Mouse (Mus musculus): ENCODE results near the gene Cmtm6. TPM values are rescaled to one million over a fixed set of nuclear protein-coding genes. Genes with fewer than 3 reads are reported as not detected.
A peak's percentile ranks its signal among the peaks of the same experiment; 100 is the strongest.

Gene Cmtm6
- polyA plus RNA-seq (2014; fragmentation: Nextera tagmentation; extraction: Ambion mirVana) = 15.0 and 22.9 TPM in 2 replicates

GRCm38 (mm10) chr9:114731011-114731755, at the start of gene Cmtm6:
Cmtm6 (plus strand) TSS chr9:114731116.
- Histone ChIP-seq H3K27ac (ENCODE audit: low read depth, low read length) (peak within 1 kb of the TSS; percentile 63), H3K4me3 (ENCODE audit: low read depth, low read length) (peak within 1 kb of the TSS; percentile 62), H3K9ac (replicated peaks; ENCODE audit: low read depth, low read length) (peak within 1 kb of the TSS; percentile 69), H3K36me3 (ENCODE audit: control insufficient read depth, insufficient read depth, low read length) (no peaks in the 10 kb centered on the region), H3K4me1 (ENCODE audit: control insufficient read depth, insufficient read depth, low read length) (peaks cover 7% of the 10 kb centered on the region), H3K4me2 (ENCODE audit: low read depth, low read length) (peak within 1 kb of the TSS; percentile 67), H3K9me3 (ENCODE audit: control insufficient read depth, low read length) (no peaks in the 10 kb centered on the region), H3K27me3 (ENCODE audit: control insufficient read depth, insufficient read depth, low read length) (no peaks in the 10 kb centered on the region)
- peak; percentile 90 for ATAC-seq (ENCODE audit: low read depth)
- WGBS = under 1% methylated on average over 53 of the region's 53 CpGs

GRCm38 (mm10) chr9:114682193-114682592, 48.7 kb upstream of the Cmtm6 start:
- no peak for ATAC-seq (ENCODE audit: low read depth)
- H3K36me3 ChIP-seq (ENCODE audit: control insufficient read depth, insufficient read depth, low read length) = no peaks in the 10 kb centered on the region
- no peaks in the 10 kb centered on the region for H3K4me1 ChIP-seq (ENCODE audit: control insufficient read depth, insufficient read depth, low read length)
- WGBS = 86% methylated on average over 4 of the region's 4 CpGs
- no peaks in the 10 kb centered on the region for H3K27me3 ChIP-seq (ENCODE audit: control insufficient read depth, insufficient read depth, low read length)
- no peak overlapping the region for H3K4me2 ChIP-seq (ENCODE audit: low read depth, low read length)
- H3K27ac ChIP-seq (ENCODE audit: low read depth, low read length) = no peak overlapping the region
- no peak overlapping the region for H3K4me3 ChIP-seq (ENCODE audit: low read depth, low read length)
- no peak overlapping the region for H3K9ac ChIP-seq (replicated peaks; ENCODE audit: low read depth, low read length)
- no peaks in the 10 kb centered on the region for H3K9me3 ChIP-seq (ENCODE audit: control insufficient read depth, low read length)

- Histone ChIP-seq H3K4me2 (ENCODE audit: low read depth, low read length) (no peak overlapping the region), H3K9ac (replicated peaks; ENCODE audit: low read depth, low read length) (no peak overlapping the region), H3K27ac (ENCODE audit: low read depth, low read length) (no peak overlapping the region), H3K27me3 (ENCODE audit: control insufficient read depth, insufficient read depth, low read length) (no peaks in the 10 kb centered on the region), H3K9me3 (ENCODE audit: control insufficient read depth, low read length) (no peaks in the 10 kb centered on the region), H3K4me1 (ENCODE audit: control insufficient read depth, insufficient read depth, low read length) (peaks cover 22% of the 10 kb centered on the region), H3K4me3 (ENCODE audit: low read depth, low read length) (no peak overlapping the region), H3K36me3 (ENCODE audit: control insufficient read depth, insufficient read depth, low read length) (no peaks in the 10 kb centered on the region)
- ATAC-seq (ENCODE audit: low read depth) = no peak
- 94% methylated on average over 7 of the region's 7 CpGs for WGBS
These were observed 44.7 kb upstream of the Cmtm6 start for GRCm38 (mm10) chr9:114686245-114686644.

GRCm38 (mm10) chr9:114687639-114688038, 43.3 kb upstream of the Cmtm6 start:
- no peak for ATAC-seq (ENCODE audit: low read depth)
- H3K36me3 ChIP-seq (ENCODE audit: control insufficient read depth, insufficient read depth, low read length) = peaks cover 5% of the 10 kb centered on the region; the same call in 1 of the 2 replicates
- H3K4me1 ChIP-seq (ENCODE audit: control insufficient read depth, insufficient read depth, low read length) = peaks cover 22% of the 10 kb centered on the region

GRCm38 (mm10) chr9:114688252-114688952, 42.5 kb upstream of the Cmtm6 start, which contains the start of gene Dync1li1:
Dync1li1 (plus strand) TSS chr9:114688790.
- Histone ChIP-seq H3K9me3 (ENCODE audit: control insufficient read depth, low read length) (no peaks in the 10 kb centered on the region), H3K4me3 (ENCODE audit: low read depth, low read length) (peak within 1 kb of the TSS; percentile 94), H3K4me1 (ENCODE audit: control insufficient read depth, insufficient read depth, low read length) (peaks cover 22% of the 10 kb centered on the region), H3K27me3 (ENCODE audit: control insufficient read depth, insufficient read depth, low read length) (no peaks in the 10 kb centered on the region), H3K36me3 (ENCODE audit: control insufficient read depth, insufficient read depth, low read length) (peaks cover 5% of the 10 kb centered on the region; the same call in 1 of the 2 replicates), H3K4me2 (ENCODE audit: low read depth, low read length) (peak within 1 kb of the TSS; percentile 76), H3K27ac (ENCODE audit: low read depth, low read length) (peak within 1 kb of the TSS; percentile 96), H3K9ac (replicated peaks; ENCODE audit: low read depth, low read length) (peak within 1 kb of the TSS; percentile 96)
- ATAC-seq (ENCODE audit: low read depth) = peak; percentile 94
- under 1% methylated on average over 50 of the region's 57 CpGs for WGBS

More at GRCm38 (mm10) chr9:114687639-114688038, 43.3 kb upstream of the Cmtm6 start:
- H3K27me3 ChIP-seq (ENCODE audit: control insufficient read depth, insufficient read depth, low read length) = no peaks in the 10 kb centered on the region
- H3K4me3 ChIP-seq (ENCODE audit: low read depth, low read length) = peak overlapping the region; percentile 94
- H3K27ac ChIP-seq (ENCODE audit: low read depth, low read length) = peak overlapping the region; percentile 96; the same call in 1 of the 2 replicates
- peak overlapping the region; percentile 66 for H3K4me2 ChIP-seq (ENCODE audit: low read depth, low read length)
- H3K9ac ChIP-seq (replicated peaks; ENCODE audit: low read depth, low read length) = peak overlapping the region; percentile 96; the same call in 1 of the 2 replicates
- WGBS = 73% methylated on average over 13 of the region's 13 CpGs
- no peaks in the 10 kb centered on the region for H3K9me3 ChIP-seq (ENCODE audit: control insufficient read depth, low read length)

- H3K9ac ChIP-seq (replicated peaks; ENCODE audit: low read depth, low read length) = peak overlapping the region; percentile 96
- under 1% methylated on average over 38 of the region's 50 CpGs for WGBS
- ATAC-seq (ENCODE audit: low read depth) = peak; percentile 75
- H3K9me3 ChIP-seq (ENCODE audit: control insufficient read depth, low read length) = no peaks in the 10 kb centered on the region
- H3K27me3 ChIP-seq (ENCODE audit: control insufficient read depth, insufficient read depth, low read length) = no peaks in the 10 kb centered on the region
- H3K4me3 ChIP-seq (ENCODE audit: low read depth, low read length) = peak overlapping the region; percentile 94
- H3K4me2 ChIP-seq (ENCODE audit: low read depth, low read length) = peak overlapping the region; percentile 76
- H3K27ac ChIP-seq (ENCODE audit: low read depth, low read length) = peak overlapping the region; percentile 96
- peaks cover 5% of the 10 kb centered on the region; the same call in 1 of the 2 replicates for H3K36me3 ChIP-seq (ENCODE audit: control insufficient read depth, insufficient read depth, low read length)
- H3K4me1 ChIP-seq (ENCODE audit: control insufficient read depth, insufficient read depth, low read length) = peaks cover 22% of the 10 kb centered on the region
These were observed 41.9 kb upstream of the Cmtm6 start for GRCm38 (mm10) chr9:114688953-114689407.

GRCm38 (mm10) chr9:114690119-114690601, 40.8 kb upstream of the Cmtm6 start:
- H3K4me1 ChIP-seq (ENCODE audit: control insufficient read depth, insufficient read depth, low read length) = peaks cover 22% of the 10 kb centered on the region
- peaks cover 5% of the 10 kb centered on the region; the same call in 1 of the 2 replicates for H3K36me3 ChIP-seq (ENCODE audit: control insufficient read depth, insufficient read depth, low read length)
- H3K9ac ChIP-seq (replicated peaks; ENCODE audit: low read depth, low read length) = peak overlapping the region; percentile 96; the same call in 1 of the 2 replicates
- H3K27me3 ChIP-seq (ENCODE audit: control insufficient read depth, insufficient read depth, low read length) = no peaks in the 10 kb centered on the region
- no peaks in the 10 kb centered on the region for H3K9me3 ChIP-seq (ENCODE audit: control insufficient read depth, low read length)
- peak overlapping the region; percentile 94 for H3K4me3 ChIP-seq (ENCODE audit: low read depth, low read length)
- no peak for ATAC-seq (ENCODE audit: low read depth)
- H3K27ac ChIP-seq (ENCODE audit: low read depth, low read length) = no peak overlapping the region
- 2% methylated on average over 10 of the region's 10 CpGs for WGBS
- H3K4me2 ChIP-seq (ENCODE audit: low read depth, low read length) = peak overlapping the region; percentile 76

- ATAC-seq (ENCODE audit: low read depth) = no peak
- H3K4me1 ChIP-seq (ENCODE audit: control insufficient read depth, insufficient read depth, low read length) = peaks cover 22% of the 10 kb centered on the region
- H3K9me3 ChIP-seq (ENCODE audit: control insufficient read depth, low read length) = no peaks in the 10 kb centered on the region
- peak overlapping the region; percentile 76; the same call in 1 of the 2 replicates for H3K4me2 ChIP-seq (ENCODE audit: low read depth, low read length)
- no peaks in the 10 kb centered on the region for H3K27me3 ChIP-seq (ENCODE audit: control insufficient read depth, insufficient read depth, low read length)
- H3K27ac ChIP-seq (ENCODE audit: low read depth, low read length) = no peak overlapping the region
- H3K9ac ChIP-seq (replicated peaks; ENCODE audit: low read depth, low read length) = no peak overlapping the region
- peaks cover 5% of the 10 kb centered on the region; the same call in 1 of the 2 replicates for H3K36me3 ChIP-seq (ENCODE audit: control insufficient read depth, insufficient read depth, low read length)
- H3K4me3 ChIP-seq (ENCODE audit: low read depth, low read length) = no peak overlapping the region
These were observed 39.8 kb upstream of the Cmtm6 start for GRCm38 (mm10) chr9:114691112-114691511.
